Mouse (Mus musculus): ENCODE results near the gene Tgfb1i1.

Tgfb1i1 gene

DNA sequence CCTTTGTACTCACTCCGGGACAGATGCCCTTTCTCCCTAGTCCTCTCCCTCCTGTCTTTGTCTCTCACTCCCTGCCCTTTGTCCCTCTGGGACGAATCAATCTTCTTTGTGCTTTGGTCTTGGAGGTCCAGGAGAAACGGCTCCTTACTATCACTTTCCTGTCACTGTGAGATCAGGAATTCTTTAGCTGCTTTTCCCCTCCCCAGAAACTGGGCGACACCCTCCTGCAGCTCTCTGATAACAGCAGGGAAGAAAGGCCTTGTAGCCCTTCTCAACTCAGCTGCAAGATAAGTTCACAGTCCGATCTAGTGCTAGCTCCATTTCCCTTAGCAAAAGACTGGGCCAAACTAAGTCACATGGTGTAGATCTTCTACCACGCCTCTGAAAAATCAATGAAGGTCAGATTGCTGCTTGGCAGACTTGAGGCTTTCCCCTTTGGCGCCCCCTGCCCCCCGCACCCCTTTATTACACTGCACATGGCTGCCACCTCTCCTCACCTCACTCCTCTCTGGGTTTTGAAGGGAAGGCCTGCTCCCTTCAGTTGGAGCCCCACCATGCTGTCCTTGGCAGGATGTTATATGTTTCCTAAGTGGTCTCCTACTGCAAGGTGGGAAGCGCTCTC, 42.4 kb downstream of the Tgfb1i1 start:
- DNase-seq (ENCODE audit: low spot score in 2 of 2), result no peak

- DNase-seq (ENCODE audit: low spot score in 2 of 2), result no peak
These were observed 48.2 kb downstream of the Tgfb1i1 start for GRCm38 (mm10) chr7:128294785-128295184.

GRCm38 (mm10) chr7:128296514-128296913, 49.9 kb downstream of the Tgfb1i1 start:
- no peak for DNase-seq (ENCODE audit: low spot score in 2 of 2)

- DNase-seq (ENCODE audit: low spot score in 2 of 2), result no peak
These were observed 50.6 kb downstream of the Tgfb1i1 start for GRCm38 (mm10) chr7:128297291-128297616.

GRCm38 (mm10) chr7:128297617-128298480, 51.2 kb downstream of the Tgfb1i1 start, which contains the start of gene BC017158:
Gene BC017158 (minus strand): TSS chr7:128298170.
- DNase-seq (ENCODE audit: low spot score in 2 of 2), result peak in 1 of 2 experiments; percentile 55

DNA sequence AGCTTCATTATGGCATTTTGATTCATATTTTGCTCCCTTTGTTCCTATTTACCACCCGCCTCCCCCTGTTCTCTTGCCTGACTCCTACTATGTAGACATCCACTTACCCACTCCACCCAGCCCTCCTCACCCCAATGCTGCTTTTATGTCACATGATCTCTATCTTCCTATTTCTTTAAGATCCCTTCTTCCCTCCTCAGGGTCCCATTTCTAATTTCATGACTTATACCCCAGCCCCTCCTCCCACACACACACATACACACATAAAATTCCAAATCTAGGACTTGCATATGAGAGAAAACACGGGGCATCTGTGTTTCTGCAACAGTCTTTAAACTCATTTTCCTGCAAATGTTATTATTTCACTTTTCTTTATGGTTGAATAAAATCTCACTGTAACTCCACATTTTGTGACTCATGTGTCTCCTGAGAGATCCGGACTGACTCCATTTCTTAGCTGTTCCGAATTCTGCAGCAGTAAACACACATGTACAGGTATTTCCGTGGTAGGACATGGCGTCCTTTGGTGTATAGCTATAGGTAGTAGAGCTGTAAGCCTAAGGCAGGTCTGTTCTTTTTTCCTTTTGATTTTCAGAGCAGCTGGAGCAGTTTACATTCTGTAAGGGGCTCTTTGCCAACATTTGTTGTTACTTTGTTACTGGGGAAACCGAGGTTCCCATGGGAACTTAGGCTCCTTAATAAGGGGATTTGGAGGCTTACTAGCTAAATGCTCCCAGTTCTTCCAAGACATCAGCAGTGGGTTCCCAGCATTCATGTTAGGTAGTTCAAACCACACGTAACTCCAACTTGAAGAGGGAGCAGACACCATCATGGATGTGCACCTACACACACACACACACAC, 52.1 kb downstream of the Tgfb1i1 start:
- no peak for DNase-seq (ENCODE audit: low spot score in 2 of 2)

GRCm38 (mm10) chr7:128300952-128301351, 54.3 kb downstream of the Tgfb1i1 start:
- DNase-seq (ENCODE audit: low spot score in 2 of 2), result no peak

- DNase-seq (ENCODE audit: low spot score in 2 of 2), result no peak
These were observed 55.5 kb downstream of the Tgfb1i1 start for GRCm38 (mm10) chr7:128302151-128302550.

DNA sequence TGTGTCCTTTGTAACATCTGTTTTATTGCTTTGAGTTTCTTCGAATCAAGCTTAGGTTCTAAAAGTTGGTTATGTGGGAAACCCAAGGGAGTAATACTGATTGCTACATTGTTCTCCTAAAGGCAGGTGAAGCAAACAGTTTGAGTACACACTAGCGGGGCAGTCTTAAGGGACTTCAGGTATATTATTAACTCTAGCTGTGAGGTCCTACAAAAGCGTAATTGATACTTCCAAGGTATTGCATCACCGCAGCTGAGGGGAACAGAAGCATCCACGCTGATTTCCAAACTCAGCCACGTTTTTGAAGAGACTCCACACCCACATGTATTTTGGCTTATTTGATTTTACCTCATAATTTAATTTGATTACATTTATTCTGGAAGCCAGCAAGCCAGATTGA, 57.6 kb downstream of the Tgfb1i1 start:
- no peak for DNase-seq (ENCODE audit: low spot score in 2 of 2)

GRCm38 (mm10) chr7:128304907-128305306, 58.3 kb downstream of the Tgfb1i1 start:
- DNase-seq (ENCODE audit: low spot score in 2 of 2), result peak in 1 of 2 experiments; percentile 40

All from frontal cortex, postnatal 10 days (tissue).